Mouse (Mus musculus) olfactory bulb, adult 2 months (tissue): ENCODE measurements around the gene Krtap4-7.
"Not testable (repeated sequence)": the region's sequence is repeated elsewhere in the genome, so short reads cannot be mapped to it uniquely, and the experiment has no call there.

Experiments
- CTCF ChIP-seq: fragments of 200-500 bp; IDR thresholded peaks from 2 replicates; pipeline ENCODE4 v1.5.1; 2012; ENCODE audit warnings: low read depth, mild to moderate bottlenecking, low read length, moderate library complexity; ENCODE audit not compliant: insufficient read depth
- POLR2A ChIP-seq: fragments of 200-500 bp; IDR thresholded peaks from 2 replicates; pipeline ENCODE4 v1.6.1; 2012; ENCODE audit warnings: mild to moderate bottlenecking, low read depth, low read length, moderate library complexity; ENCODE audit not compliant: insufficient read depth

DNA sequence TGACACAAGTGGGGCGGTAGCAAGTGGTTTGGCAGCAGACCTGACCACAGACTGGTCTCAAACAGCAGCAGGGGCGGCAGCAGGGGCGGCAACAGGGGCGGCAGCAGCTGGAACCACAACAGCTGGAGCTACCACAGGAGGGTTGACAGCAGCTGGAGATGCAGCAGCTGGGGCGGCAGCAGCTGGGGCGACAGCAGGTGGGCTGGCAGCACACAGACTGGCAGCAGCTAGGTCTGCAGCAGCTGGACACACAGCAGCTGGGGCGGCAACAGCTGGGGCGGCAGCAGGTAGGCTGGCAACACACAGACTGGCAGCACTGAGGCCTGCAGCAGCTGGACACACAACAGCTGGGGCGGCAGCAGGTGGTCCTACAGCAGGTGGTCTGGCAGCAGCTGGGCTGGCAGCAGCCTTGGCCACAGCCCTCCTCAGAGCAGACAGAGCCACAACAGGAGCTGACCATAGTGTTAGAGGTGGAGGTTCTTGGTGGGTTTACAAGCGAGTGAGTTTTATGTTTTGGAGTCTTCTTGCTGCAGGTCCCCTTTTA, 14.7 kb upstream of the Krtap4-7 start, which contains the start of gene Gm11563:
- not testable (repeated sequence) for TF ChIP-seq POLR2A, CTCF
